Mouse (Mus musculus) cortical plate, adult 2 months (tissue): Measurements from ENCODE around the gene Bcl9l. TPM values are rescaled to one million over a fixed set of nuclear protein-coding genes. Genes with fewer than 3 reads are reported as not detected.

Experiments used
- H3K27ac ChIP-seq: fragments of 200-500 bp; 2 replicates; pipeline ENCODE4 v1.5.1; 2012; ENCODE audit warnings: low read length, control low read depth, inconsistent platforms; ENCODE audit not compliant: insufficient read depth
- H3K4me1 ChIP-seq: fragments of 200-500 bp; 2 replicates; pipeline ENCODE4 v1.6.1; 2011; ENCODE audit warnings: low read length; ENCODE audit not compliant: control insufficient read depth, insufficient read depth
- H3K4me3 ChIP-seq: fragments of 200-500 bp; 2 replicates; pipeline ENCODE4 v1.5.1; 2011; ENCODE audit warnings: mild to moderate bottlenecking, low read length, control low read depth; ENCODE audit not compliant: insufficient read depth
- CTCF ChIP-seq: fragments of 200-500 bp; IDR thresholded peaks from 2 replicates; pipeline ENCODE4 v1.5.1; 2011; ENCODE audit warnings: mild to moderate bottlenecking, control low read depth, low read length; ENCODE audit not compliant: insufficient read depth; ENCODE audit errors: extremely low read depth
- POLR2A ChIP-seq: fragments of 200-500 bp; IDR thresholded peaks from 2 replicates; pipeline ENCODE4 v1.6.1; 2011; ENCODE audit warnings: mild to moderate bottlenecking, low read length, control low read depth; ENCODE audit not compliant: insufficient read depth; ENCODE audit errors: extremely low read depth
- polyA plus RNA-seq: library from polyadenylated mRNA; depleted of rRNA; stranded (reverse); fragments of >200 nt; gene quantifications from 2 replicates; pipeline ENCODE4 v1.2.3, GENCODE M21; 2012

Bcl9l gene
- polyA plus RNA-seq, 1 experiment = 14.6 TPM

DNA sequence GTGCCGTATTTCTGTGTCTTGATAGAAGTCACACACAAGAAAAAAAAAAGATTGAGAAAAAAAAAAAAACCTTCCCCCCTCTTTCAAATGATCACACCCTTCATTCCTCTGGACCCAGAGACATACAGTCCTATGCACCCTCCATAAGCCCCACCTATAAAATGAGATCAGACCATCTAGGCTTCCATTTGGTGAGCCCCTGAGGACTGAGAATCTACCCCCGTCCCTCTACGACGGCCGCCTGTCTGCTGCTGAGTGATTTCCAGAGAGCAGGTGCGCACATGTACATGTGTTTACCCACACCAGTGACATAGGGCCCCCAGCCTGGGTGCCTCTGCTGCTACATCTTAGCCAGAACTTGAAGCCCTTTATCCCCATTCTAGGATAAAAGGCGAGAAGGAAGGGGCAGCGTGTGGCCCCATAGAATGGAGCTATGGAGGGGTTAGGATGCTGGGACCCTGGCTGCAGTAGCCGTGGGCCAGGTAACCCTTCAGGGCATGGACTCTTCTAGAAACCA is 27.8 kb downstream of the Bcl9l start:
- no peak for TF ChIP-seq CTCF
- no peak for TF ChIP-seq POLR2A
- Histone ChIP-seq H3K4me3 (peak overlapping the region; percentile 30; the same call in 1 of the 2 replicates), H3K4me1 (peaks cover 4% of the 10 kb centered on the region; the same call in 1 of the 2 replicates), H3K27ac (no peak overlapping the region)

DNA sequence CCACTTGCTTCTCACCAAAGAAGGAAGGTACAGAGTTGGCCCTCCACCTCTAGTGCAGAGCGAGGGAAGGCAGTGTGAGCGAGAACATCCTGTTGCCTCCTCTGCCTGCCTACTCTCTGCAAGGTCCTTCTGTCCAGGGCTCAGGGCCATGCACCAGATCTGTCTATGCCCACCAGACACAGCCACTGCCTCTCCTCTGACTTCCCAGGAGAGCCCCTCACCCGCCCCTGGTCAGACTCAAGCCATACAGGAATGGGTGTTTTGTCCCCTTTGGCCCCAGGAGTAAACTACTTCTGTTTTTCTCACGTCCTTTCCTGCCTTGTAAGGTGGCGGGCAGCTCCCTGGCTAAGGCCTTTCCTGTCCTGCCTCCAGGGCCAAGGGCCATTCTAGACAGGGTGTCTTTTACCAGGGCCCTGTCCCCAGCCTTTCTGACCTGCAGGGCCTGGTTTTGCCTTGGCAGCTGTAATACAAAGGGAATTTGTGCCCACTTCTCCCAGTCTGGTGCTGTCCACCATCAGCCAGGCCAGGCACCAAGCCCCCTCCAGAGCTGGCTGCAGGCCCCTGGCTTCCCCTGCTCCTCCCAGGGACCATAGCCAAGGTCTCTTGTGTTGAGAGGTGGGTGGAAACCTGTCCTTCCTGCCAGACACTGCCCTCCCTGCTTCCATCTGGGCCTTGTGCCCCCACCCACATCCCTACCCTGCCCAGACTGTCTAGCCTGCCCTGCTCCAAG is 28.4 kb downstream of the Bcl9l start:
- TF ChIP-seq POLR2A (no peak), CTCF (no peak)
- Histone ChIP-seq H3K27ac (no peak overlapping the region), H3K4me3 (no peak overlapping the region), H3K4me1 (peaks cover 4% of the 10 kb centered on the region; the same call in 1 of the 2 replicates)

DNA sequence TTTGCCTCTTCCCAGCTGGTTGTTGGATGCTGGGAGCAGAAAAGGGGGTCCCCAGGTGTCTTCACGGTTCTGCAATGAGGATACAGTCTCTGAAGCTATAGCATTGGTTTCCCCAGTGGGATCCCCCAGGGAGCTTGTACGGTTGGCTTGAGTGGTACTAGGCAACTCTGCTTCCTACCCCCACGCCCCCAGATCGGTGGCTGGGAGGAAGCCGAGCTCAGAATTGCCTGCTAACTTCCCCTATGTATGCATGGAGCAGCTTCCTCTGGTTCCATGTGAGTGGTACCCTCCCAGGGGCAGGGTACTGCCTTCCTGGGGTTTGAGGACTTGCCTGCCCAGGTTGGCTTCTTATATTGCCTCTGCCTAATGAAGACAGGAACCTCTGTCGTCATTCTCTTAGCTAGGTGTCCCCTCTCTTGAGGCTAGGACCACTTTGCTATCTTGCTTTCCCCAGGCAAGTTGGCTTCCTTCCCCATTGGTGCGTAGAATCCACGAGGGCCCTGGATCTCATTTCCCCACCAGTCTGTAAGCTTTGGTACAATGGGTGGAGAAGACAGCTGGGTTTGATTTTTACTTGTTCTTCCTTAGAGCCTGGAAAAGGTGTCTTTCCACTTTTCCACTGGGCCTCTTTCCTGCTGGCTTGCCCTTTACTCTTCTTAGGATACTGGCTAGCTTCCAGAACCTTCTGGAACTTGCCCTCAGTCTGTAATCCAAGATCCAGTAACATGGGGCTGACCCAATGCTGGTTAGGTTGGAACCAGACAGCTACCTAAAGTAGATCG is 29.5 kb downstream of the Bcl9l start:
- no peak overlapping the region for H3K27ac ChIP-seq
- no peak for TF ChIP-seq POLR2A
- TF ChIP-seq CTCF = no peak
- peaks cover 4% of the 10 kb centered on the region; the same call in 1 of the 2 replicates for H3K4me1 ChIP-seq
- H3K4me3 ChIP-seq = no peak overlapping the region

DNA sequence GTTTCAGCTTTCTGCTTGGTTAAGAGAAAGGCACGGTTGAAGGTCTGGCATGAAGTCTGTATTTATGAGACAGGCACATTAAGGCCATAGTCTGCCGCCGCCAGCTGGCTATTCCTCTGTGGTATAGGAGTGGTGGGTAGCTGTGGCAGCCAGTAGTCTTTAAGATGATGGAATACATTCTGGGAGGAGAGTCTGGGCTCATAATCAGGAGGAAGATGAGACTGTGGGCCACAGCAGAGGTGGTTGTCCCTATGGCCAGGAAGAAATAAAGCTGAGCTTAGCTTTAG is 30.0 kb downstream of the Bcl9l start:
- Histone ChIP-seq H3K4me3 (no peak overlapping the region), H3K27ac (no peak overlapping the region), H3K4me1 (peaks cover 4% of the 10 kb centered on the region; the same call in 1 of the 2 replicates)
- TF ChIP-seq CTCF (no peak), POLR2A (no peak)

DNA sequence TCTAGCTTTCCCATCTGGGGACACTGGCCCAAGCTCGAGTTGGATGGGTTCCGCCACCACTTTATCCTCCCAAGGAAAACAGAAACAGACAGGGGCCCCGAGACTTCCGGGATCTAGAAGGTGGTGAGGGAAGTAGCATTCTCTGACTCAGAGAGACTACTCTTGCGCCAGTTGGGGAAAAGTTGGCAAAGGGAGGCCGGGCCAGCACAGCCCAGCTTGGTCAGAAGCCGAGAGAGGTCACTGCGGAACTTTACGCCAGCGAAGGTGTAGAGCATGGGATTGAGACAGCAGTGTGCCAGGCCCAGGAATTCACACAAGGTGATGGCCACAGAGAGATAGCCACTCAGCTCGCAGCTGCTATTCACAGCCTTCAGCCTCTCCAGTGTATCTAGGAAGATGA is 30.5 kb downstream of the Bcl9l start:
- H3K4me3 ChIP-seq = no peak overlapping the region
- H3K4me1 ChIP-seq = peaks cover 5% of the 10 kb centered on the region; the same call in 1 of the 2 replicates
- TF ChIP-seq POLR2A = no peak
- no peak for TF ChIP-seq CTCF
- no peak overlapping the region for H3K27ac ChIP-seq

DNA sequence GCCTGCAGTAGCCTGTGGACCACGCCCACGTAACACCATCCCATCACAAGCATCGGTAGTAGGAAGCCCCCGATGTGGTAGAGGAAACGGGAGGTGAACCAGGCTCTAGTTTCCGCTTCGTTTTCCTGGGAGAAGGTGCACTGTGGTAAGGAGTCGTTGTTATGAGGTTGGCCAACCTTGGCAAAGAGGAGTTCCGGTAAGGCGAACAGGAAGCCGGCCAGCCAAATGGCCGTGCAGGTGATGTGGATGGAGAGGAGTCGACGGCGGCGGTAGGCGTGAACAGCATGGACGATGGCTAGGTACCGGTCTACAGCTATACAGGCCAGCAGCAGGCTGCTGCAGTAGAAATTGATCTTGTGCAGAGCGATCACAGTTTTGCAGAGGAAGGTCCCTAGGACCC is 31.0 kb downstream of the Bcl9l start:
- TF ChIP-seq POLR2A (no peak), CTCF (no peak)
- Histone ChIP-seq H3K4me3 (no peak overlapping the region), H3K4me1 (peaks cover 5% of the 10 kb centered on the region; the same call in 1 of the 2 replicates), H3K27ac (no peak overlapping the region)

DNA sequence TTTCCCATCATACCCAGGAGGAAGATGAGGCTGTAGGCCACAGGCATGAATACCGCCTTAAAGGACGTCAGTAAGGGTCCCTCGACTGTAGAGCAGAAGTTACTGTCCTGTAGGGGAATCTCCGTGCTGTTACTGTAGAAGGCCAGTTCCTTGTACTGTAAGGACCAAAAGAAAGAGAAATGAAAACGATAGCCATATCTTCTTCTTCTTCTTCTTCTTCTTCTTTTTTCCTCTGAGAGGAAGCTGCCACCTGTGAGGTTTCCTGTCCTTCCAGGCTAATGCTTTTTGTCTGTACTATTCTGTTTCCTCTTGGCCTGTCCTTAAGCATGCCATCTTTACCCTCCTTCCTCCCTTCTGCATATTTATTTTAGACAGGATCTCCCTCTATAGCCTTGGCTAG is 31.5 kb downstream of the Bcl9l start:
- peaks cover 5% of the 10 kb centered on the region; the same call in 1 of the 2 replicates for H3K4me1 ChIP-seq
- no peak overlapping the region for H3K27ac ChIP-seq
- no peak for TF ChIP-seq POLR2A
- TF ChIP-seq CTCF = no peak
- no peak overlapping the region for H3K4me3 ChIP-seq

DNA sequence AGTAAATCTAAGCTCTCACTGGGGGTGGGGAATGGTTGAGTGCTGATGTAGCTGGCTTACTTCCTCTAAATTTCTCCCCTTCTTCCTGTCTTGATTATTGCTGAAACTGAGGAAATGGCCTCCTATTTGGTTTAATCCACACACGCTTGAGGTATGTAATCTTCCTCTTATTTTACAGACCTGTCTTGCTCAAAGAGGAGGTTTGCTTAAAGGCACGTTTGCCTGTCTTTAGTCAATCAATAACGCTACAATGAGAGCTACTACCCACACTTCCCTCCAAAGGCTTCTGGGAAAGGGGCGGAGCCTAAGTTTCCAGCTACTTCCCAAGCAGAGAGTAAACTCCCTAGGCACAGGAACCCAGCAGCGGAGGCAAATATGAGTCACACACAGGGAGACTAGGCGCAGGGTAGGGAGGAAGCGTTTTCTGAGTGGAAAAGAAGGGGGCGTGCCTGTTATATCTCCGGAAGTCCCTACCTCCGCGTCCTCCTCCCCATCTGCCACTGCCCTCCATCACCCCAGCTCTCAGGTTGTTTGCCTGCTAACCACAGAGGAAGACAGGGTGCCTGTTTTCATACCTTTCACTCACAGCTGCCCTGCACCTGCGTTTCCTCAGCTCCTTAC is 32.6 kb downstream of the Bcl9l start:
- TF ChIP-seq POLR2A (no peak), CTCF (no peak)

DNA sequence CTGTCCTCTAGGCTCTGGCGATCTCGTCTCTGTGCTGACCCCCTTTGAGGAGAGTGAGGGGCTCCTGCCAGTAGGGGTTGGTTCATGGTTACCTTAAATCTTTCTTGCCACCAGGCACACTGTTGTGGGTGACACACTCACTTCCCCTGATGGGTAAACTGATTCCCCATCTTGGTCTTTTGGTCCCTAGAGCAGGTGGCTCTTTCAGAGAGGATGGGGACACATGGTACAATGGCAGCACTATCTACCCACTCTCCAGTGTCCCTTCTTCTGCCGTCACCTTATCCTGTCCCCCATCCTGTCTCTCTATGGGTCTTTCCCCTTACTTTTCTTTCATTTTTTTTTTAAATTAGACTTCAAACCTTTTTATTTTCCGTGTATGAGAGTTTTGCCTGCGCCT is 33.3 kb downstream of the Bcl9l start:
- TF ChIP-seq CTCF (no peak), POLR2A (no peak)
- H3K4me1 ChIP-seq = peaks cover 2% of the 10 kb centered on the region; the same call in 1 of the 2 replicates
- H3K27ac ChIP-seq = no peak overlapping the region
- no peak overlapping the region for H3K4me3 ChIP-seq

More for the DNA sequence above, 32.6 kb downstream of the Bcl9l start:
- Histone ChIP-seq H3K4me1 (peaks cover 5% of the 10 kb centered on the region; the same call in 1 of the 2 replicates), H3K27ac (no peak overlapping the region), H3K4me3 (no peak overlapping the region)

DNA sequence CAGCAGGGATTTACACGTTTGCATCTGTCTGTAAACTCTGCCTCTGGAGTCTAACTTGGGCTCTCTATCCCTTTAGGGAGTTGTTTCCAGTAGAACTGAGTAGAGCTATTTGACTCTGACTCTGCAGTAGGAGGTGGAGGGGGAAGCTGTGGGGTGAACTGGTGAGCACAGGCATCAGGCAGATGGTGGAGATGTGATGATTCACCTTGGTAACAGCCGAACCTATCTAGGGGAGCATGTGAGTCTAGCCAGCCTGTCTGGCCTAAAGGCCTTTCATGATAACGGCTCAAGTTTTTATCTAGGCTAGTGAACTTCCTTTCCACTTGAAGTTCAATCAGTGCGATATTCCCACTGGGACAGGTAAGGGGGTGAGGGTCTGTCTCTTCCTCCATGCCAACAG is 34.7 kb downstream of the Bcl9l start:
- Histone ChIP-seq H3K4me3 (no peak overlapping the region), H3K4me1 (0 out of 2 replicates have a peak, but pooled peaks cover 2% of the 10 kb centered on the region), H3K27ac (no peak overlapping the region)
- TF ChIP-seq POLR2A (no peak), CTCF (no peak)
